Mouse (Mus musculus) brain, embryonic 14.5 days (tissue): ENCODE results near the gene Sorbs1.

Experiments used
- CTCF ChIP-seq: fragments of 200-500 bp; IDR thresholded peaks from 2 replicates; pipeline ENCODE4 v1.5.1; 2012; ENCODE audit warnings: inconsistent platforms, mild to moderate bottlenecking, moderate library complexity, borderline replicate concordance; ENCODE audit not compliant: insufficient read depth, insufficient read length; ENCODE audit errors: extremely low read depth
- POLR2A ChIP-seq: fragments of 200-500 bp; IDR thresholded peaks from 2 replicates; pipeline ENCODE4 v1.6.1; 2012; ENCODE audit warnings: mild to moderate bottlenecking, inconsistent platforms, borderline replicate concordance; ENCODE audit not compliant: poor library complexity, insufficient read depth, insufficient read length, severe bottlenecking; ENCODE audit errors: extremely low read depth

GRCm38 (mm10) chr19:40402155-40402963 is 111.2 kb downstream of the Sorbs1 start:
- TF ChIP-seq CTCF (no peak), POLR2A (no peak)
